Mouse (Mus musculus) megakaryocyte-erythroid progenitor cell, adult 5-6 weeks (primary cell): ENCODE measurements around the gene Stard13. TPM values are rescaled to one million over a fixed set of nuclear protein-coding genes. Genes with fewer than 3 reads are reported as not detected.

Experiments
- ATAC-seq: replicated peaks from 2 replicates; pipeline ENCODE4 v1.8.0; 2016; ENCODE audit warnings: mild to moderate bottlenecking, inconsistent platforms; ENCODE audit not compliant: severe bottlenecking, poor library complexity, low FRiP score, low TSS enrichment
- total RNA-seq, 2 experiments: library from RNA; stranded (forward) in 1 of 2; stranded (reverse) in 1 of 2; fragments of 200-1000, 215-1000 nt in 1 of 2; fragments of >200 nt in 1 of 2; fragmentation: Nextera tagmentation in 1 of 2; gene quantifications; 2 replicates each; pipeline ENCODE4 v1.2.3; 2014 to 2017

Gene Stard13
- total RNA-seq (2014; fragmentation: Nextera tagmentation) (not detected in 2 replicates), total RNA-seq (2017) (0.19 TPM in 1 of 2 replicates, not detected in the other)

GRCm38 (mm10) chr5:151233400-151234031 lies at the start of gene Stard13:
Stard13 (minus strand) TSS chr5:151233836.
- peak; percentile 32 for ATAC-seq

DNA sequence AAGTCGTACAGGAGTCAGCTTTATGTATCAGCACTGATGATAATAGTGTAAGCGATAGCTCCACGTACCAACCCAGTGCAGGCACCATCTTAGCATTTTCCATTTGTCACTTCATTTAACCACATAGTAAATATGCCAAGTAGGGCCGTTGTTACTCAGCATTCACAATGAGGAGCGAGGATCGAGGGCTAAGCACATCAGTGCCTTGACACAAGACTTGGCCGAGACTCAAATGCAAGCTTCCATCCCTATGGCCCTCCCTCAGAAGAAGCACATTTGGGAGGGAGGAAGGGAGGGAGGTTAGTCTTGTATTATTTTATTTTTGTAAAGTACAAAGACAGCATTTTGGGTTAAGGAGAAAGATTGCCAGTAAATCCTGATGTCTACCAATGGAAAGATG lies 45.9 kb upstream of the Stard13 start:
- no peak for ATAC-seq

DNA sequence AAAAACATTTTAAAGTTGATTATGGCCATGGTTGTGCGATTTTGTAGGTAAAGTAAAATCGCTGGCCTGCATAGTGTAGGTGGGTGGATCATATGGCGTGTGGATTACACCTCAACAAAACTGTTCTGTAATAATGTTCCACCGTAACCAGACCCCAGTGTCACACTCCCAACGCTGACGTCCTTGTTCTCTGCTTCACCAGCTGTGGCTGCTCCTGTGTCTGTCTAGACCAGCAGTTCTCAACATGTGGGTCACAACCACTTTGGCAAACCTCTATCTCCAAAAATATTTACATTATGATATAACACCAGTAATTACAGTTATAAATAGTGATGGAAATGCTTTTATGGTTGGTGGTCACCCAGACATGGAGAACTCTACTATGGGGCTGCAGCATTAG lies 44.3 kb upstream of the Stard13 start:
- no peak for ATAC-seq

GRCm38 (mm10) chr5:151275986-151276385 lies 42.4 kb upstream of the Stard13 start:
- no peak for ATAC-seq

- no peak for ATAC-seq
Observed at GRCm38 (mm10) chr5:151274265-151274664, 40.6 kb upstream of the Stard13 start.

- no peak for ATAC-seq
Observed at GRCm38 (mm10) chr5:151270815-151271214, 37.2 kb upstream of the Stard13 start.

DNA sequence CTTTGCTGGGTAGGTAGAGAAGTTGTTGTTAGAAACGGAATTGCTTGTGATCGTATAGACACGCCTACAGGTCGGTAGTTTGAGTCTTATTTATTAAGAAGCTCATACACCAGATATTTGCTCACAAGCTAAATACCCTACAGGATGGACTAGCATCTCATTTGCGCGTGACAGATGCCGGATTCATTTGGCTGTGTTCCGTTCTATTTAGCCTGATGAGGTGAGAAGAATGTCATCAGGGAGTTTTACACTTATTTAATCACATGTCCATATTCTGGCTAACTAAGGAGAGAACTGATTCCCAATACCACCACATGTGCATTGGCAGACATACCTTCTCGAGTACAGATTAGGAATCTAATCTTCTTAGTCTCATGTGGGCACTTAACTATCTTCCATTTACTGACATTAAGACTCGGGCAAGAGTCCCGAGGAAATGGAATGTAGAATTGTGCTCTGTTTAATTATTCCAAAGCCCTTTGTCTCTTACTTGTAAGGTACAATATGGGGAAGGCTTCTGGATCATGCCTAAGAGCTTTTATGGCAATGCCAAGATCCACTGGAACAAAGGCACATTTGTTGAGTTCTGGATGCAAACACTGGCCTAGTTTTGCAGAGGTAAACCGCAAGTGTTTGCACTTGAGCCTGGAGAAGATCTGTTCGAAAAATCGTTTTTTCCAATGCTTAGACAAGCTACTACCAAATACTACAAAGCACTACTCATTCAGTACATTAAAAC lies 33.4 kb upstream of the Stard13 start:
- ATAC-seq: no peak

- ATAC-seq: no peak
Observed at GRCm38 (mm10) chr5:151261558-151261957, 27.9 kb upstream of the Stard13 start.

- ATAC-seq: no peak
Observed at GRCm38 (mm10) chr5:151252213-151252612, 18.6 kb upstream of the Stard13 start.

- ATAC-seq: no peak
Observed at GRCm38 (mm10) chr5:151251656-151252055, 18.0 kb upstream of the Stard13 start.

GRCm38 (mm10) chr5:151248671-151249620 lies 15.3 kb upstream of the Stard13 start:
- peak; percentile 85 for ATAC-seq

GRCm38 (mm10) chr5:151248084-151248483 lies 14.4 kb upstream of the Stard13 start:
- ATAC-seq: peak; percentile 1; the same call in 1 of the 2 replicates

- peak; percentile 59 for ATAC-seq
Observed at GRCm38 (mm10) chr5:151247115-151247875, 13.7 kb upstream of the Stard13 start.

DNA sequence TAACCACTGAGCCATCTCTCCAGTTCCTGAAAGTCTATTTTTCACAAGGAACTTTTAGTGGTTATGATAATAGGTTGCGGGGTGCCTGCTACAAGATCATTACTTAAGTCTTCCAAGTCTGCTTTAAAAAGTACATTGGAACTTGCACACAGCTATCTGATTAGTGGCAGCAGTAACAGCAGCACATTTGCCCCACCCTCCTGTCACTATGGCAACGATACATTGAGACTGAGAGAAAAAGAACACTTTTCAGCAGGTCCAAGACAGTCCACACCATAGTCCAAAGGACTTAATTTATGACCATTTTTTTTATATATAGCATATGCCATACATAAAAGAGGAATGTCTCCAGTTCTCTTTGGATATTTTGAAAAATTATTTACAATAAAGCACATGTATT lies 12.7 kb upstream of the Stard13 start:
- peak; percentile 67 for ATAC-seq

- ATAC-seq: no peak
Observed at GRCm38 (mm10) chr5:151245571-151245970, 11.9 kb upstream of the Stard13 start.

DNA sequence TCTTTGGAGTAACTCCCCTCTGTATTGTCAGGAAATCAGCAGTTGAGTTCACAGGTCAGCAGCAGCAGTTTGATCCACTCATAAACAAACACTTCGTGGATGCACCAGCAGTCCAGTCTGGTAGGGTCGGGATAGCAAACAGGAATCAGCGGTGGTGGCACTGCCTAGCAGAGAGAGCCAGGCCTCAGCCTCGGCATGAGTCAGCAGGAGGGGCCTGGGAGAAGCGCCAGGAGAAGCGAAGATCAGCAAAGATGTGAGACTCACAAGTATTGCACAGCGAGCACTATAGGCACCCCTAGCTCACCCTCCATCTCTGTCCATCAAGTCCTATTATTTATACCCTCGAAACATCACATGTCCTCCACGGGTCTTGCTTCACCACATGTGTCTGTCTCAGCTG lies 5.1 kb upstream of the Stard13 start:
- no peak for ATAC-seq

DNA sequence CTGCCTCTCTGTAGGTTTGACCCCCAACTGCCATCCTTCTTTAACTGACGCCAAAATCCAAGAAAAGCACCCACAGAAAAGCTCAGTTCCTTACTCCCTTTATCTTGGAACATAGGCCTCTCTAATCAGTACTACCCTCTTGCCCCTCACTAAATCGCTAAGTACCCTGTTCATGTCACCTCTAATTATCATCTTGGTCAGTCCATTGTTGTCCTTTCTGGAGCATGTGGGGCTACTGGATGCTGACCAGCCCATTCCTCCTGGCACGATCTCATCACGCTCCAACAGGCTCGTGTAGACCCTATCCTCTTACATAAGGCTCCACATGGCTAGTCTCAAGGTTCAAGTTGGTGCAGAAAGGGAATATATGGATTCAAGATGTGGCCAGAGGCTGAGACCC lies 2.8 kb upstream of the Stard13 start:
- ATAC-seq: no peak

DNA sequence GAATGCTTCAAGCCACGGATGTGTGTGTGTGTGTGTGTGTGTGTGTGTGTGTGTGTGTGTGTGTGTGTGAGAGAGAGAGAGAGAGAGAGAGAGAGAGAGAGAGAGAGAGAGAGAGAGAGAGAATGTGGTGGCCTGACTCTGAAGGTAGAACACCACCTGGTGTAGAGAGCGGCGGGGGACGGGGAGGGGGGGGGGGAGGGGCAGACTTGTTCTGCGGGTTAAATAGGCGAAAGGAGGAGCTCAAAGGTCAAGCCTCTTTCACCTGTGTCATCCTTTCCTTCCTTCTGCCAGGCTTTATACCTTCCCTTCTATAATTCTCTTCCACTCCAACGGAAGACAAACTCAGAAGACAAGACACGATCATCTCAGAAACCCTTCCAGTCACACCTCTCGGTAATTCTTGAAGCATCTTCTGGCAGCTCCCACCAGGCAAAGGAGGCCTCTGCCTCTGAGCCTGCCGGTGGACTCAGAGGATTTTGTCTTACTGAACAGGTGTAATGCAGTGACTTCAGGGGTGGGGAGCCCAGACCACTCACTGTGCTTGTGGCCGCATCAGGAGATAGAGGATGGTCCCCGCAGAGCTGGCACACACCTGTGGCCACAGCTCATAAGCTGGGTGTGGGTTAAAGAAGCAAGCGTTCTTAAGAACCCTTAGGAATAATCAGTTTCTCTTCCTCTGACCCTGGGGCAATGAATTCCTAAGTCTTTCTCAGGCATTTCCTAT lies 898 bp downstream of the Stard13 start:
- no peak for ATAC-seq

DNA sequence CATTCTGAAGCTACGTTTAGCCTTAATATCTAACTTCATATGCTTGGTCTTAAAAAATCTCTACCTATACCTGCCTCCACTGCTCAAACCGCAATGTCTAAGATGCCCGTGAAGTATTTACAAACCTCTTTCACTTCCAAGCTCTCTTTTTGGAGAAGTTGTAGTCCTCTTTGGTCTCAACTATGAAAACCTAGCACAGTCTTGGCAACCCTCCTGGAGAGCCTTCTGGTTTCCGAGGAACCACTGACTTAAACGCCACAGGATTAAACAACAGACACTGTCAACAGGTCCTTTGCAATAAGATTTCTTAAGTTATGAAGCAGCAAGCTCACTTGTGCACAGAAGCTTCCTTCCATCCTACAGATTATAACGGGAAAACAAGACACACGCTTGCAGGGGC lies 1.8 kb downstream of the Stard13 start:
- ATAC-seq: no peak
